Mouse (Mus musculus): Measurements from ENCODE around the gene Npvf. TPM values are rescaled to one million over a fixed set of nuclear protein-coding genes. Genes with fewer than 3 reads are reported as not detected.

The Npvf gene
- not detected in 2 replicates for polyA plus RNA-seq (2015; fragmentation: Nextera tagmentation; extraction: Ambion mirVana)

- ATAC-seq = no peak
- H3K27ac ChIP-seq = no peak within 1 kb of the TSS
- 32% methylated on average over 4 of the region's 4 CpGs for WGBS
- H3K9me3 ChIP-seq (replicated peaks) = no peaks in the 10 kb centered on the region
- no peak within 1 kb of the TSS for H3K4me3 ChIP-seq
- no peak within 1 kb of the TSS for H3K4me2 ChIP-seq
- H3K27me3 ChIP-seq = peaks cover 4% of the 10 kb centered on the region; the same call in 1 of the 2 replicates
- H3K9ac ChIP-seq = no peak within 1 kb of the TSS
- H3K36me3 ChIP-seq (ENCODE audit: poor library complexity, severe bottlenecking) = no peaks in the 10 kb centered on the region
- H3K4me1 ChIP-seq = 0 out of 2 replicates have a peak, but pooled peaks cover 7% of the 10 kb centered on the region
These were observed at the start of gene Npvf for GRCm38 (mm10) chr6:50654356-50654755. Gene Npvf (minus strand): TSS chr6:50654439.

GRCm38 (mm10) chr6:50689121-50689815, 35.0 kb upstream of the Npvf start:
- Histone ChIP-seq H3K9ac (no peak overlapping the region), H3K4me2 (no peak overlapping the region; the same call in 1 of the 2 replicates), H3K36me3 (ENCODE audit: poor library complexity, severe bottlenecking) (no peaks in the 10 kb centered on the region), H3K9me3 (replicated peaks) (no peaks in the 10 kb centered on the region), H3K4me1 (peaks cover 10% of the 10 kb centered on the region), H3K27me3 (no peaks in the 10 kb centered on the region), H3K4me3 (no peak overlapping the region), H3K27ac (peak overlapping the region; percentile 54)
- peak; percentile 61; the same call in 1 of the 2 replicates for ATAC-seq
- WGBS = 45% methylated on average over 15 of the region's 15 CpGs

- Histone ChIP-seq H3K36me3 (ENCODE audit: poor library complexity, severe bottlenecking) (no peaks in the 10 kb centered on the region), H3K4me2 (no peak overlapping the region), H3K4me3 (no peak overlapping the region), H3K4me1 (peaks cover 27% of the 10 kb centered on the region), H3K27me3 (peaks cover 18% of the 10 kb centered on the region; the same call in 1 of the 2 replicates), H3K9me3 (replicated peaks) (no peaks in the 10 kb centered on the region), H3K9ac (no peak overlapping the region), H3K27ac (no peak overlapping the region)
- WGBS = 50% methylated on average over 7 of the region's 7 CpGs
- ATAC-seq = no peak
These were observed 30.6 kb upstream of the Npvf start for GRCm38 (mm10) chr6:50684646-50685415.

- WGBS = 12% methylated on average over 5 of the region's 5 CpGs
- Histone ChIP-seq H3K4me2 (no peak overlapping the region), H3K36me3 (ENCODE audit: poor library complexity, severe bottlenecking) (no peaks in the 10 kb centered on the region), H3K27me3 (peaks cover 21% of the 10 kb centered on the region; the same call in 1 of the 2 replicates), H3K9me3 (replicated peaks) (no peaks in the 10 kb centered on the region), H3K4me3 (no peak overlapping the region), H3K27ac (no peak overlapping the region), H3K9ac (no peak overlapping the region), H3K4me1 (peaks cover 19% of the 10 kb centered on the region)
- ATAC-seq = no peak
These were observed 27.3 kb upstream of the Npvf start for GRCm38 (mm10) chr6:50681491-50681890.

- ATAC-seq = no peak
- H3K9me3 ChIP-seq (replicated peaks) = no peaks in the 10 kb centered on the region
- H3K27ac ChIP-seq = no peak overlapping the region
- no peak overlapping the region for H3K4me3 ChIP-seq
- H3K27me3 ChIP-seq = peaks cover 21% of the 10 kb centered on the region; the same call in 1 of the 2 replicates
- 47% methylated on average over 20 of the region's 20 CpGs for WGBS
- no peaks in the 10 kb centered on the region for H3K36me3 ChIP-seq (ENCODE audit: poor library complexity, severe bottlenecking)
- H3K4me2 ChIP-seq = no peak overlapping the region
- no peak overlapping the region for H3K9ac ChIP-seq
- peaks cover 19% of the 10 kb centered on the region for H3K4me1 ChIP-seq
These were observed 26.3 kb upstream of the Npvf start for GRCm38 (mm10) chr6:50680224-50681215.

GRCm38 (mm10) chr6:50679486-50679828, 25.2 kb upstream of the Npvf start:
- WGBS = 82% methylated on average over 2 of the region's 2 CpGs
- Histone ChIP-seq H3K27ac (no peak overlapping the region), H3K27me3 (peaks cover 21% of the 10 kb centered on the region; the same call in 1 of the 2 replicates), H3K9me3 (replicated peaks) (no peaks in the 10 kb centered on the region), H3K4me1 (peaks cover 19% of the 10 kb centered on the region), H3K4me2 (no peak overlapping the region), H3K4me3 (no peak overlapping the region), H3K9ac (no peak overlapping the region), H3K36me3 (ENCODE audit: poor library complexity, severe bottlenecking) (no peaks in the 10 kb centered on the region)
- no peak for ATAC-seq

GRCm38 (mm10) chr6:50678826-50679485, 24.7 kb upstream of the Npvf start:
- ATAC-seq = peak; percentile 83
- Histone ChIP-seq H3K36me3 (ENCODE audit: poor library complexity, severe bottlenecking) (no peaks in the 10 kb centered on the region), H3K27me3 (peaks cover 21% of the 10 kb centered on the region; the same call in 1 of the 2 replicates), H3K4me1 (peaks cover 19% of the 10 kb centered on the region), H3K27ac (no peak overlapping the region), H3K4me3 (no peak overlapping the region), H3K9ac (no peak overlapping the region), H3K4me2 (no peak overlapping the region), H3K9me3 (replicated peaks) (no peaks in the 10 kb centered on the region)
- WGBS = 30% methylated on average over 8 of the region's 8 CpGs

GRCm38 (mm10) chr6:50671191-50671590, 17.0 kb upstream of the Npvf start:
- no peak for ATAC-seq
- WGBS = 90% methylated on average over 3 of the region's 3 CpGs
- Histone ChIP-seq H3K4me2 (no peak overlapping the region), H3K27me3 (no peaks in the 10 kb centered on the region), H3K9me3 (replicated peaks) (no peaks in the 10 kb centered on the region), H3K4me1 (no peaks in the 10 kb centered on the region), H3K4me3 (no peak overlapping the region), H3K27ac (no peak overlapping the region), H3K9ac (no peak overlapping the region), H3K36me3 (ENCODE audit: poor library complexity, severe bottlenecking) (no peaks in the 10 kb centered on the region)

- H3K27me3 ChIP-seq = no peaks in the 10 kb centered on the region
- no peak overlapping the region for H3K9ac ChIP-seq
- H3K9me3 ChIP-seq (replicated peaks) = no peaks in the 10 kb centered on the region
- H3K4me1 ChIP-seq = no peaks in the 10 kb centered on the region
- no peaks in the 10 kb centered on the region for H3K36me3 ChIP-seq (ENCODE audit: poor library complexity, severe bottlenecking)
- no peak overlapping the region for H3K27ac ChIP-seq
- 84% methylated on average over 5 of the region's 5 CpGs for WGBS
- H3K4me2 ChIP-seq = no peak overlapping the region
- no peak for ATAC-seq
- H3K4me3 ChIP-seq = no peak overlapping the region
These were observed 12.7 kb upstream of the Npvf start for GRCm38 (mm10) chr6:50666937-50667336.

- no peak overlapping the region for H3K4me3 ChIP-seq
- no peak overlapping the region for H3K4me2 ChIP-seq
- 88% methylated on average over 3 of the region's 3 CpGs for WGBS
- H3K9me3 ChIP-seq (replicated peaks) = no peaks in the 10 kb centered on the region
- 0 out of 2 replicates have a peak, but pooled peaks cover 3% of the 10 kb centered on the region for H3K4me1 ChIP-seq
- no peaks in the 10 kb centered on the region for H3K27me3 ChIP-seq
- no peak for ATAC-seq
- no peaks in the 10 kb centered on the region for H3K36me3 ChIP-seq (ENCODE audit: poor library complexity, severe bottlenecking)
- no peak overlapping the region for H3K27ac ChIP-seq
- H3K9ac ChIP-seq = no peak overlapping the region
These were observed 10.8 kb upstream of the Npvf start for GRCm38 (mm10) chr6:50665020-50665419.

GRCm38 (mm10) chr6:50664193-50664592, 10.0 kb upstream of the Npvf start:
- Histone ChIP-seq H3K27me3 (no peaks in the 10 kb centered on the region), H3K9me3 (replicated peaks) (no peaks in the 10 kb centered on the region), H3K4me2 (no peak overlapping the region), H3K9ac (no peak overlapping the region), H3K27ac (no peak overlapping the region), H3K4me1 (0 out of 2 replicates have a peak, but pooled peaks cover 3% of the 10 kb centered on the region), H3K4me3 (no peak overlapping the region), H3K36me3 (ENCODE audit: poor library complexity, severe bottlenecking) (no peaks in the 10 kb centered on the region)
- ATAC-seq = no peak
- WGBS = 93% methylated on average over 3 of the region's 3 CpGs

Data from forebrain, embryonic 13.5 days (tissue).